Mouse (Mus musculus) kidney, postnatal 25 days (tissue): ENCODE results near the gene Anapc2.
A peak's percentile ranks its signal among the peaks of the same experiment; 100 is the strongest.

Experiments used
- DNase-seq, 2 experiments: peaks; one replicate each; pipeline ENCODE4 v3.0.0; 2021; ENCODE audit warnings: mixed read lengths in 2 of 2

Gene Anapc2

GRCm38 (mm10) chr2:25305587-25306359 is 33.5 kb downstream of the Anapc2 start:
- no peak for DNase-seq

GRCm38 (mm10) chr2:25310180-25310579 is 37.9 kb downstream of the Anapc2 start:
- DNase-seq = no peak

- DNase-seq = no peak
Measured at GRCm38 (mm10) chr2:25310969-25311368, 38.7 kb downstream of the Anapc2 start.

GRCm38 (mm10) chr2:25311491-25311891 is 39.2 kb downstream of the Anapc2 start:
- DNase-seq = no peak

GRCm38 (mm10) chr2:25318119-25318966 is 46.1 kb downstream of the Anapc2 start:
- DNase-seq = no peak

- peak; percentile 53 to 69 for DNase-seq
Measured at GRCm38 (mm10) chr2:25318971-25319773, 46.9 kb downstream of the Anapc2 start, which contains the start of gene Grin1. Grin1 (minus strand) TSS chr2:25319187.

GRCm38 (mm10) chr2:25320084-25320483 is 47.8 kb downstream of the Anapc2 start:
- DNase-seq = no peak

GRCm38 (mm10) chr2:25326036-25326435 is 53.8 kb downstream of the Anapc2 start:
- peak in 1 of 2 experiments; percentile 18 for DNase-seq

GRCm38 (mm10) chr2:25328440-25328839 is 56.2 kb downstream of the Anapc2 start:
- peak; percentile 52 to 64 for DNase-seq

GRCm38 (mm10) chr2:25331470-25331869 is 59.2 kb downstream of the Anapc2 start:
- no peak for DNase-seq

GRCm38 (mm10) chr2:25332286-25333160 is 60.2 kb downstream of the Anapc2 start, which contains the start of gene Man1b1:
Man1b1 (plus strand) TSS chr2:25332338.
- peak; percentile 99 to 100 for DNase-seq

GRCm38 (mm10) chr2:25333569-25333968 is 61.3 kb downstream of the Anapc2 start:
- DNase-seq = no peak
